Mouse (Mus musculus) E14TG2a.4 (cell line): ENCODE results near the gene Klf7.

Source experiments
- CTCF ChIP-seq: conservative IDR thresholded peaks from 2 replicates; pipeline ENCODE4 v1.5.1; 2014; ENCODE audit warnings: low read length
- NANOG ChIP-seq: IDR thresholded peaks from 2 replicates; pipeline ENCODE4 v1.6.1; 2014; ENCODE audit warnings: borderline replicate concordance, low read length, mixed read lengths

DNA sequence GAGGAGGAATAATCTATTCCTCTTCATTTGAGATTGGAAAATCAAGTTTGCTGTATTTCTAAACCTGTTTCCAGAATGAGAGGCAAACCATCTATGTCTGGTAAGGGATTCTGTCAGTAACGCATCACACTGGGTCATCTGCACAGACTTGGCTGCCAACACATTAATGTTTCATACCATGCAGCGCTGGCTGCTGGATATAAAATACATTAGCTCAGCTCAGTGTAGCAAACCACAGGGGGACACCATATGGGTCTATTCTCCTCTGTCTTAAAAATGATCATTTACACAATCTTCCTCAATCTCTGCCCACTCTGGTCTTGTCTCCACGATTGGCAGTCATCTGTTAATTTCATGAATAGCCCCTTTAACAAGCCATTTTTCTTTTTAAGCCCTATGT lies 27.1 kb upstream of the Klf7 start:
- no peak for TF ChIP-seq CTCF
- no peak for TF ChIP-seq NANOG
